Mouse (Mus musculus) midbrain, embryonic 16.5 days (tissue): ENCODE measurements at regions not wholly inside any gene's neighbourhood (a gene's known extent, or its start where the extent isn't known, plus 50 kb on each side); places are given as distances from the start of the nearest gene placed in this dataset.
A peak's percentile ranks its signal among the peaks of the same experiment; 100 is the strongest.

ENCODE experiments used
- ATAC-seq: fragments of 200-750 bp; cut with Nextera tagmentation; 2 replicates; pipeline ENCODE4 v1.8.0; 2017; ENCODE audit warnings: moderate TSS enrichment
- H3K27ac ChIP-seq: fragments of 300-500 bp; sonication (generic); 2 replicates; pipeline ENCODE4 v1.5.1; 2014; ENCODE audit warnings: mild to moderate bottlenecking, low read length, mixed read lengths
- H3K27me3 ChIP-seq: fragments of 300-500 bp; sonication (generic); 2 replicates; pipeline ENCODE4 v1.6.1; 2014; ENCODE audit warnings: low read depth, low read length, mixed read lengths; ENCODE audit not compliant: control insufficient read depth, insufficient read depth
- H3K36me3 ChIP-seq: fragments of 300-500 bp; sonication (generic); 2 replicates; pipeline ENCODE4 v1.6.1; 2014; ENCODE audit warnings: mild to moderate bottlenecking, low read length, moderate library complexity, mixed read lengths; ENCODE audit not compliant: control insufficient read depth, insufficient read depth
- H3K4me1 ChIP-seq: fragments of 300-500 bp; sonication (generic); 2 replicates; pipeline ENCODE4 v1.6.1; 2014; ENCODE audit warnings: mild to moderate bottlenecking, low read length, mixed read lengths; ENCODE audit not compliant: control insufficient read depth, insufficient read depth
- H3K4me2 ChIP-seq: fragments of 300-500 bp; sonication (generic); 2 replicates; pipeline ENCODE4 v1.6.1; 2014; ENCODE audit warnings: mild to moderate bottlenecking, low read length, mixed read lengths
- H3K4me3 ChIP-seq: fragments of 300-500 bp; sonication (generic); 2 replicates; pipeline ENCODE4 v1.5.1; 2014; ENCODE audit warnings: low read depth, mild to moderate bottlenecking, low read length, moderate library complexity, mixed read lengths
- H3K9ac ChIP-seq: fragments of 300-500 bp; sonication (generic); 2 replicates; pipeline ENCODE4 v1.6.1; 2014; ENCODE audit warnings: low read depth, low read length, mixed read lengths
- H3K9me3 ChIP-seq: fragments of 300-500 bp; sonication (generic); replicated peaks from 2 replicates; pipeline ENCODE4 v1.6.1; 2014; ENCODE audit warnings: mild to moderate bottlenecking, low read length, mixed read lengths; ENCODE audit not compliant: control insufficient read depth, poor library complexity, severe bottlenecking
- WGBS: fragments of 180-500 bp; shearing (Covaris S2); extraction: QIAGEN DNeasy Blood & Tissue Kit; methylation state at CpG from one replicate; pipeline ENCODE4 v1.1.7; 2014; 5-methylcytosine and 5-hydroxymethylcytosine counted together

DNA sequence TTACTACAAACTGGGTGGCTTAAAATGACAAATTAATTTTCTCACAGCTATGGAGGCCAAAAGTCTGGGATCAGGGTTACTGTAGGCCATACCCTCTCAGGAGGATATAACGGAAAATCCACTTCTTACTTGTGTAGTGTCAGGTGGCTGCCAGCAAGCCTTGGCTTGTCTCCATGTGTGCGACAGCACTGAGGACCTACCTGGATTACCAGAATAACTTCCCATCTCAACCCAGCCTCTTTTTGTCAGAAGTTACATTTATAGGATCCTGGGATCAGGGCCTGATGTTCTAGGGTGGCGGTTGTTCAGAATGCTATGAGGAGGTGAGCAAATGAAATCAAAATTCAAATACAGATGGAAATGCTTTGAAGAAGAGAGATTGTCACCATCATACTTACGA lies 197.1 kb downstream of the Gm13691 start:
- no peak for ATAC-seq
- WGBS: 94% methylated on average over 4 of the region's 4 CpGs

DNA sequence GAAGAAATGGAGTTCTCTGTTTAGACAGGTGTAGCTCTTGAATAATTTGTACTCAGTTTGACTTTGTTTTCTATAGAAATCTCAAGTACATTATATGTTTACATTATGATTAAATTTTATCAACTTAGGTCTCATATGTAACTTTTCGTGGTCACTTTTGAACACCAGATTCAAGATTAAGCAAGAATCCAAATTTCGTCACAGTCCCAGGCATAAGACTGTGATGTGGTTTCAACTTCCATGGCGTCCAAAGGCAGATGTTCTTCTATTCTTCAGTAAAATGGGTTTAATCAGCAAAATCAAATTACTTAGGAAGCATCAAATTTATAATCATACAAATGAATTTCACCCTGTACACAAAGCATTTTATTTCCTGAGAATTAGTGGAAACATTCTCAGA lies 198.9 kb downstream of the Gm13691 start:
- Histone ChIP-seq H3K36me3 (no peaks in the 10 kb centered on the region), H3K4me2 (no peak overlapping the region), H3K4me3 (no peak overlapping the region), H3K27ac (no peak overlapping the region), H3K9ac (no peak overlapping the region), H3K27me3 (no peaks in the 10 kb centered on the region), H3K4me1 (peaks cover 3% of the 10 kb centered on the region; the same call in 1 of the 2 replicates), H3K9me3 (no peaks in the 10 kb centered on the region)
- no peak for ATAC-seq
- 97% methylated on average over 3 of the region's 3 CpGs for WGBS

More for the DNA sequence above, 197.1 kb downstream of the Gm13691 start:
- no peak overlapping the region for H3K4me2 ChIP-seq
- no peaks in the 10 kb centered on the region for H3K27me3 ChIP-seq
- H3K9ac ChIP-seq: no peak overlapping the region
- no peaks in the 10 kb centered on the region for H3K9me3 ChIP-seq
- peaks cover 7% of the 10 kb centered on the region for H3K4me1 ChIP-seq
- H3K4me3 ChIP-seq: no peak overlapping the region
- H3K27ac ChIP-seq: no peak overlapping the region
- no peaks in the 10 kb centered on the region for H3K36me3 ChIP-seq

DNA sequence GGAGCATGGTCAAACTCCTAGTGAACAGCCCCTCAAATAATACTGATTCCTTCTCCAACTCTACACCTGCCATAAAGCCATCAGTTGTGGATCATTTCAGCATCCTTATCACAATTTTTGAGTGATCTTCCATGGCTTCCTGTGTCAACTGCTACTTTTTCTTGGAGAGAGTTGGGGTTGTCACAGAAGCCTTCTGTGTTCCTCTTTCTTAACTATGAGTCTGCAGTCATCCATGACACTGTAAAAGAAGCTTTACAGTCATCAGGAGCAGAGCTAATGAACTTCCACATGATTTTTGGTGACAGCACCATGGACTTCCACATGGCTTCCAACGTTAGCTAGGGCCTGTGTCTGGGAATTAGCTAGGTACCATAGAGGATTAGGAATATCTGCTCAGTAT lies 208.1 kb downstream of the Calcrl start:
- Histone ChIP-seq H3K4me1 (no peaks in the 10 kb centered on the region), H3K27ac (no peak overlapping the region), H3K9me3 (no peaks in the 10 kb centered on the region), H3K4me2 (no peak overlapping the region), H3K4me3 (no peak overlapping the region), H3K27me3 (no peaks in the 10 kb centered on the region), H3K36me3 (no peaks in the 10 kb centered on the region), H3K9ac (no peak overlapping the region)
- WGBS: 71% methylated on average over 1 of the region's 1 CpGs
- ATAC-seq: no peak

DNA sequence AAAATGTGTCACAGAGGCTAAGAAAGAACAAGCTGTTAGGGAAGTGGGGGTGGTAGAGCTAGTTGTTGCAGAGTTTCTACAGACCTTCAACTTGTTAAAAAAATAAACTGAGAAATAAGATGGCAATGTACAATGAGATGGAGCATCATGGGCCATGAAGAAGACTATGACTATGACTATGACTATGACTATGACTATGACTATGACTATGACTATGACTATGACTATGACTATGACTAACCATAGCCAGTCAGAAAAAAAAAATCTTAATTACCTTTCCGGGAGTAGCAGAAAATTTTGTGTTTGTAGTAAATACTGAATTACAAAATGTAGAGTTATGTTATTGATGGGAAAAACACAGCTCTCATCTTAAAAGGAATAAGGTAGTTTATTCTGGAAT lies 203.2 kb downstream of the Calcrl start:
- Histone ChIP-seq H3K9ac (no peak overlapping the region), H3K4me3 (no peak overlapping the region), H3K4me1 (no peaks in the 10 kb centered on the region), H3K36me3 (no peaks in the 10 kb centered on the region), H3K4me2 (no peak overlapping the region), H3K27me3 (no peaks in the 10 kb centered on the region), H3K9me3 (no peaks in the 10 kb centered on the region), H3K27ac (no peak overlapping the region)
- no peak for ATAC-seq
- 95% methylated on average over 1 of the region's 1 CpGs for WGBS

DNA sequence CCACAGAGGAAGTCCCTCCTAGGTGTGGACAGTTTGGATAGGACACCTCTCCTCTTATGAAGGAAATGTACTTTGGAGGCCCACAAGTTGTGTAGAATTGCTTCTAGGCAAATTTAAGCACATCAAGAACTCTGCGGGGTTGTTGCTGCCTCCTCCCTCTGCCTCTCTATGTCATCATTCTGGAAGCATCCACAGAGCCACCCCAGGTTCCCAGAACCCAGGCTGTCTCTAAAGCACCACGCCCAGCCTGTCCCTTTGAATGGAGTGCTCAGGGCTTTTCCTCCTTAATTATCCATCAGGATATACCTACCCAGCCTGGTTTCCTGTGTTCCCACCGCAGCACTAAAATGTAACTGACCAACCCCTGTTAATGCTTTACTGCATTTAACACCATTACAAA lies 195.4 kb downstream of the Calcrl start:
- no peak for ATAC-seq
- Histone ChIP-seq H3K36me3 (no peaks in the 10 kb centered on the region), H3K9me3 (no peaks in the 10 kb centered on the region), H3K27me3 (no peaks in the 10 kb centered on the region), H3K4me2 (no peak overlapping the region), H3K9ac (no peak overlapping the region), H3K4me3 (no peak overlapping the region), H3K27ac (no peak overlapping the region), H3K4me1 (no peaks in the 10 kb centered on the region)
- 81% methylated on average over 3 of the region's 3 CpGs for WGBS

DNA sequence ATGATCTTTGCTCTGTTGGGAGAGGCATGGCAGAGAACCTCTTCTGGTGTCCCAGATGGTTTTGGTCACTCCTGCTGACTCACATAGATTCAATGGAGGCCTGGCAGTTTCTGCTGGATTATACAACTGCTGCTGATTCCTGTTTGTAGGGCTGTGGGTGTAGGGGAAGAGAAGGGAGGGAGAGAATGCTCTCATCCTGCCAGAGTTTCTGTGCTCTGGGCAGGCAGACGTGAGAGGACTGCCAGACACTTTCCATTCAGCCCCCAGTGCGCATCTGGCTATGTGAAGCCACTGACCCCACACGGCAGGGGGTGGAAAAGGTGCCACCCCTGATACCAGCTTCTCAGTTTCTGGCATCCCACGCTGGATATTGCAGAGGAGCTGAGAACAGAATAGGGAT lies 189.6 kb downstream of the Calcrl start:
- Histone ChIP-seq H3K36me3 (no peaks in the 10 kb centered on the region), H3K4me1 (no peaks in the 10 kb centered on the region), H3K27me3 (no peaks in the 10 kb centered on the region), H3K4me2 (no peak overlapping the region), H3K27ac (no peak overlapping the region), H3K9ac (no peak overlapping the region), H3K9me3 (no peaks in the 10 kb centered on the region), H3K4me3 (no peak overlapping the region)
- 83% methylated on average over 4 of the region's 4 CpGs for WGBS
- no peak for ATAC-seq

DNA sequence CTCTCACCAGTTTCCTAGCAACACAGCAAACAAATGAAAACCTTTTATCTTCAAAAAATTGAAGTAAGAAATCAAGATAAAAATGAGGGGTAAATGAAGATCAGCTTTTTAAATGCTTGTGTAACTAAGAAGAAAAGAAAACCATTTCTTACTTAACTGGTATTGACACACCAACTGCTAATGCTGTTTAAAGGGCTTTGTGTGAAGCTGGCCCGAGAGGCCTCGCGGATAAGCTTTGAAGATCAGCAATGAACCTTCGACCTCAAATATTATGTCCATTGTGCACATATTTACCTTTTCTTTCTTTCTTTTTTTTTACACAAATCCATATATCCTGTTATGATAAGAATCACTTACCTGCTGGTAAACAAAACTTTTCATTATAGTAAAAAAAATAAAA lies 184.0 kb downstream of the Calcrl start:
- H3K9me3 ChIP-seq: no peaks in the 10 kb centered on the region
- H3K27me3 ChIP-seq: no peaks in the 10 kb centered on the region
- WGBS: 9% methylated on average over 4 of the region's 4 CpGs
- no peak overlapping the region for H3K4me3 ChIP-seq
- H3K9ac ChIP-seq: no peak overlapping the region
- no peak for ATAC-seq
- H3K4me1 ChIP-seq: peaks cover 2% of the 10 kb centered on the region; the same call in 1 of the 2 replicates
- H3K4me2 ChIP-seq: no peak overlapping the region
- H3K36me3 ChIP-seq: no peaks in the 10 kb centered on the region
- no peak overlapping the region for H3K27ac ChIP-seq

DNA sequence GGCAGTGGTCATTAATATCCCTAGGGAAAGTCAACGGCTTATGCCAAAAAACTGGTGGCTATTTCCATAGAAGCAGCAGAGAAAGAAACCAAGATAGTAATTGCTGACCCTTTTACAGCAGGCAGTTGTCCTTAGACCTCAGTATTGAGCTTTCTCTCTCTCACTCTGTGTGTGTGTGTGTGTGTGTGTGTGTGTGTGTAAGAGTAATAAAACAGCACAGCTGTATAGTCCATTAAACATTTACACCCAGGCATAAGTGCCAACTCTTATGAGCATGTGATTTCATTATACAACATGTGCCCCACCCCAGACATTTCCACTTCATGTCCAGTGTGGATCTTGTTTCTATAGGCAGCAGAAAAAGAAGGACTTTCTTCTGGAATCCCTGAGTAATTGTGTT lies 183.2 kb downstream of the Calcrl start:
- Histone ChIP-seq H3K27ac (no peak overlapping the region), H3K9me3 (no peaks in the 10 kb centered on the region), H3K36me3 (no peaks in the 10 kb centered on the region), H3K4me1 (peaks cover 2% of the 10 kb centered on the region; the same call in 1 of the 2 replicates), H3K27me3 (no peaks in the 10 kb centered on the region), H3K4me2 (no peak overlapping the region), H3K9ac (no peak overlapping the region), H3K4me3 (no peak overlapping the region)
- WGBS: 4% methylated on average over 1 of the region's 1 CpGs
- ATAC-seq: peak; percentile 28; the same call in 1 of the 2 replicates

DNA sequence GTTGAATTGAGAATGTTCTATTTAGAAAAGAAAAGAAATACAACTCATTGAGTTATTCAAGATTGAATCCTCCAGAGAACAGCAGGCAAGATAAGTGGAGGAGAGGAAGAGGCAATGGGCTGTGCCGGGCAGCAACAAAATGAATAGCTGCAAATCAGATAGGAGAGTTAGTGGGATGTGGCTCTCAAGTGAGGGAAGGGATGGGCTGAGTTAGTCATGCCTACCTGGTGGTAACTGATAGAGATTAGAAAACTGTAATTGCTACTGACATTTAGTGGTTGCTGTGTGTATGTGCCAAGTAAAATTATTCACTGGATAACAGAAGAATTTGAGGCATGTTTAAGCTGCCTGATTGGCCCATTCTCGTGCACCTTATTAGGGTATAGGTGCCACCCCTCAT lies 179.3 kb downstream of the Calcrl start:
- no peak overlapping the region for H3K9ac ChIP-seq
- H3K4me1 ChIP-seq: peaks cover 2% of the 10 kb centered on the region; the same call in 1 of the 2 replicates
- no peak overlapping the region for H3K4me2 ChIP-seq
- H3K27ac ChIP-seq: no peak overlapping the region
- ATAC-seq: no peak
- H3K27me3 ChIP-seq: no peaks in the 10 kb centered on the region
- H3K4me3 ChIP-seq: no peak overlapping the region
- no peaks in the 10 kb centered on the region for H3K36me3 ChIP-seq
- 82% methylated on average over 2 of the region's 2 CpGs for WGBS
- H3K9me3 ChIP-seq: no peaks in the 10 kb centered on the region

DNA sequence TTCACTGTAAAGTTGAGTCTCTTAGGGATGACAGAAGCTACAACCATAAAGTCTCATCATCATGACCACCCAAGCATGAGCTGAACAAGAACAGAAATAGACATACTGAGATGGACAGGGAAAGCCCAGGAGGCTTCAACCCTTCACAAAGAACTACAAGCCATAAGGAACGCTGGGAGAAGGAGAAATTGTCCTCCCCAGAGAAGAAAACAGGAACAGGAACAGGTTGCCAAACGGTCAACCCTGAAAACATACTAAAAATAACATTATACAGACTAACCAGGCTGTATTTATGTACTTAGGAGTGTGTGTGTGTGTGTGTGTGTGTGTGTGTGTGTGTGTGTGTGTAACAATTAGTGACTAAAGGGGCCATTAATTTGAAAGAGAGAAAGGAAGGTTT lies 178.6 kb downstream of the Calcrl start:
- Histone ChIP-seq H3K9ac (no peak overlapping the region), H3K4me1 (no peaks in the 10 kb centered on the region), H3K4me3 (no peak overlapping the region), H3K9me3 (no peaks in the 10 kb centered on the region), H3K27ac (no peak overlapping the region), H3K27me3 (no peaks in the 10 kb centered on the region), H3K36me3 (no peaks in the 10 kb centered on the region), H3K4me2 (no peak overlapping the region)
- ATAC-seq: no peak
- 74% methylated on average over 2 of the region's 2 CpGs for WGBS
